Mouse (Mus musculus): Measurements from ENCODE around the gene Sema4a. TPM values are rescaled to one million over a fixed set of nuclear protein-coding genes. Genes with fewer than 3 reads are reported as not detected.
A peak's percentile ranks its signal among the peaks of the same experiment; 100 is the strongest.

Gene Sema4a
- polyA plus RNA-seq, 1 experiment from 2014 or later = 30.9 TPM

DNA sequence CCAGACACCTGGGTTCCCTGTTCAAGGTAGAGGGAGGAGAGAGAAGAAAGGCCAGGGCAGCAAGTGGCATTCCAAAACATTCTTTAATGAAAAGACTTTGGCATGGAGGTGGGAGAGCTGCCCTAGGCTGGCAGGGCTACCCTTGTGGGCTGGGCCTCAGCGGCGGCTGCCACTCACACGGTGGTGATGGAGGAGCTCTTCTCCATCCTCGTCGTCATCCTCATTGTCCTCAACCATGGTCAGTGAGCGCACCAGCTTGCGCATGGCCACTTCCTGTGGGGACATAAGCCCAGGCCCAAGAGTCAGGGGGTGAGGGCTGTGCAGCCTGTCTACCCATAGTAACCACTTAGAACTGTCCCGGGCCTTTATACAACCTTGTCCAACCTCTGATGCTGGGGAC, 22.2 kb upstream of the Sema4a start:
- peaks cover 24% of the 10 kb centered on the region for H3K36me3 ChIP-seq
- no peak overlapping the region for H3K27ac ChIP-seq
- no peaks in the 10 kb centered on the region for H3K9me3 ChIP-seq
- no peak for ATAC-seq
- peaks cover 10% of the 10 kb centered on the region; the same call in 1 of the 2 replicates for H3K27me3 ChIP-seq (replicated peaks)
- 76% methylated on average over 8 of the region's 8 CpGs for WGBS
- H3K4me1 ChIP-seq (replicated peaks) = peaks cover 12% of the 10 kb centered on the region; the same call in 1 of the 2 replicates
- no peak overlapping the region for H3K9ac ChIP-seq
- H3K4me2 ChIP-seq (replicated peaks) = no peak overlapping the region
- H3K4me3 ChIP-seq (replicated peaks) = no peak overlapping the region

GRCm38 (mm10) chr3:88482336-88482735, 21.4 kb upstream of the Sema4a start:
- Histone ChIP-seq H3K9ac (no peak overlapping the region), H3K4me3 (replicated peaks) (no peak overlapping the region), H3K4me1 (replicated peaks) (peaks cover 11% of the 10 kb centered on the region; the same call in 1 of the 2 replicates), H3K27me3 (replicated peaks) (peaks cover 8% of the 10 kb centered on the region; the same call in 1 of the 2 replicates), H3K27ac (no peak overlapping the region), H3K9me3 (no peaks in the 10 kb centered on the region), H3K36me3 (peaks cover 21% of the 10 kb centered on the region), H3K4me2 (replicated peaks) (no peak overlapping the region)
- 49% methylated on average over 18 of the region's 18 CpGs for WGBS
- no peak for ATAC-seq

- Histone ChIP-seq H3K36me3 (peaks cover 17% of the 10 kb centered on the region), H3K4me3 (replicated peaks) (no peak overlapping the region), H3K4me2 (replicated peaks) (no peak overlapping the region), H3K9ac (no peak overlapping the region), H3K27ac (no peak overlapping the region), H3K4me1 (replicated peaks) (peaks cover 11% of the 10 kb centered on the region; the same call in 1 of the 2 replicates), H3K27me3 (replicated peaks) (peaks cover 6% of the 10 kb centered on the region; the same call in 1 of the 2 replicates), H3K9me3 (no peaks in the 10 kb centered on the region)
- ATAC-seq = no peak
- 56% methylated on average over 8 of the region's 8 CpGs for WGBS
Observed at GRCm38 (mm10) chr3:88481372-88482040, 20.5 kb upstream of the Sema4a start.

DNA sequence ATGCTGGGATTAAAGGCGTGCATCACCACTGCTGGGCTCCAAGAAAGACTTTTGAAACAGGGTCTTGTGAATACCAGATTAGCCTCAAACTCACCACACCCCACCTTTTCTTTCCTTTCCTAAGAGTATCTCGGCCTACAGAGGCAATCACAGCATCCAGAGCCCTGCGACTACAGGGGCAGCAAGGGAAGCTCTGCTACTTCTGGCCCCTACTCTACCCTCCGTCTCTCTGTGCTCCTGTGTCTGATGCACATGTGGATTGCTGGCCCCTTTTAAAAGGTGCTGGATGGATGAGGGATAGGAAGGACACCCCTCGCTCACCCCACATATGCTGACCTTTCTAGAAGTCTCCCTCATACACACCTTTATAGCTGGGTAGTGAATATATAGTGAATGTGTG, 19.7 kb upstream of the Sema4a start:
- Histone ChIP-seq H3K4me1 (replicated peaks) (peaks cover 11% of the 10 kb centered on the region; the same call in 1 of the 2 replicates), H3K4me2 (replicated peaks) (no peak overlapping the region), H3K27ac (no peak overlapping the region), H3K27me3 (replicated peaks) (peaks cover 6% of the 10 kb centered on the region; the same call in 1 of the 2 replicates), H3K9me3 (no peaks in the 10 kb centered on the region), H3K36me3 (peaks cover 10% of the 10 kb centered on the region), H3K4me3 (replicated peaks) (no peak overlapping the region), H3K9ac (no peak overlapping the region)
- ATAC-seq = no peak
- WGBS = 86% methylated on average over 5 of the region's 5 CpGs

- Histone ChIP-seq H3K27ac (no peak overlapping the region), H3K27me3 (replicated peaks) (peaks cover 5% of the 10 kb centered on the region; the same call in 1 of the 2 replicates), H3K4me1 (replicated peaks) (peaks cover 8% of the 10 kb centered on the region; the same call in 1 of the 2 replicates), H3K9ac (no peak overlapping the region), H3K4me3 (replicated peaks) (no peak overlapping the region), H3K9me3 (no peaks in the 10 kb centered on the region), H3K4me2 (replicated peaks) (no peak overlapping the region), H3K36me3 (peaks cover 8% of the 10 kb centered on the region)
- 85% methylated on average over 4 of the region's 4 CpGs for WGBS
- no peak for ATAC-seq
Observed at GRCm38 (mm10) chr3:88479828-88480227, 18.8 kb upstream of the Sema4a start.

GRCm38 (mm10) chr3:88479163-88479562, 18.2 kb upstream of the Sema4a start:
- Histone ChIP-seq H3K9ac (no peak overlapping the region), H3K4me2 (replicated peaks) (no peak overlapping the region), H3K4me1 (replicated peaks) (0 out of 2 replicates have a peak, but pooled peaks cover 3% of the 10 kb centered on the region), H3K27ac (no peak overlapping the region), H3K9me3 (no peaks in the 10 kb centered on the region), H3K4me3 (replicated peaks) (no peak overlapping the region), H3K36me3 (peaks cover 5% of the 10 kb centered on the region), H3K27me3 (replicated peaks) (no peaks in the 10 kb centered on the region; the same call in 1 of the 2 replicates)
- whole genome bisulfite sequencing = 57% methylated on average over 3 of the region's 3 CpGs
- ATAC-seq = no peak

GRCm38 (mm10) chr3:88477735-88478134, 16.8 kb upstream of the Sema4a start:
- Histone ChIP-seq H3K9ac (no peak overlapping the region), H3K27ac (no peak overlapping the region), H3K9me3 (no peaks in the 10 kb centered on the region), H3K4me3 (replicated peaks) (no peak overlapping the region), H3K27me3 (replicated peaks) (no peaks in the 10 kb centered on the region; the same call in 1 of the 2 replicates), H3K36me3 (peaks cover under 1% of the 10 kb centered on the region; the same call in 1 of the 2 replicates), H3K4me2 (replicated peaks) (no peak overlapping the region), H3K4me1 (replicated peaks) (no peaks in the 10 kb centered on the region)
- peak; percentile 85 for ATAC-seq
- WGBS = 2% methylated on average over 8 of the region's 8 CpGs

GRCm38 (mm10) chr3:88476403-88476802, 15.4 kb upstream of the Sema4a start:
- Histone ChIP-seq H3K9ac (no peak overlapping the region), H3K9me3 (no peaks in the 10 kb centered on the region), H3K27me3 (replicated peaks) (no peaks in the 10 kb centered on the region), H3K36me3 (no peaks in the 10 kb centered on the region), H3K4me1 (replicated peaks) (no peaks in the 10 kb centered on the region), H3K4me2 (replicated peaks) (no peak overlapping the region), H3K27ac (no peak overlapping the region), H3K4me3 (replicated peaks) (no peak overlapping the region)
- WGBS = 68% methylated on average over 6 of the region's 6 CpGs
- no peak for ATAC-seq

DNA sequence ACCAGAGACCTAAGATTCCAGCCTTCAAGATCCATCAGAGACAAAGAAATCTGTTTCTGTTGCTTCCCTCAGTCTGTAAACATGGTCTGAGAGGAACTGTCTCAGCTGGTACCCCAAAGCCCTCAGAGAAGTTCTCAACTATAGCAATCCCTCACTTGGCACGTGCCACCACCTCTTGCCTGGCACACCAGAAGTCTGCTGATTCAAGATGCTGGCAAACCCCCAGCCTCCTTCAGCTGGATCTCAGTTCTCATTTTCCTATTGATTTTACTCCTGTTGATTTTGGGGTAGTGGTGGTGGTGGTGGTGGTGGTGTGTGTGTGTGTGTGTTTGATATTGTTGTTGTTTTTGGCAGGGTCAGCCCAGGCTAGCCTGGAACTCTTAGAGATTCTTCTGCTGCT, 12.6 kb upstream of the Sema4a start:
- H3K27me3 ChIP-seq (replicated peaks) = no peaks in the 10 kb centered on the region
- peaks cover 3% of the 10 kb centered on the region; the same call in 1 of the 2 replicates for H3K4me1 ChIP-seq (replicated peaks)
- no peak for ATAC-seq
- H3K27ac ChIP-seq = no peak overlapping the region
- no peak overlapping the region for H3K9ac ChIP-seq
- H3K4me3 ChIP-seq (replicated peaks) = no peak overlapping the region
- no peaks in the 10 kb centered on the region for H3K9me3 ChIP-seq
- WGBS = 89% methylated on average over 1 of the region's 1 CpGs
- no peaks in the 10 kb centered on the region for H3K36me3 ChIP-seq
- H3K4me2 ChIP-seq (replicated peaks) = no peak overlapping the region

DNA sequence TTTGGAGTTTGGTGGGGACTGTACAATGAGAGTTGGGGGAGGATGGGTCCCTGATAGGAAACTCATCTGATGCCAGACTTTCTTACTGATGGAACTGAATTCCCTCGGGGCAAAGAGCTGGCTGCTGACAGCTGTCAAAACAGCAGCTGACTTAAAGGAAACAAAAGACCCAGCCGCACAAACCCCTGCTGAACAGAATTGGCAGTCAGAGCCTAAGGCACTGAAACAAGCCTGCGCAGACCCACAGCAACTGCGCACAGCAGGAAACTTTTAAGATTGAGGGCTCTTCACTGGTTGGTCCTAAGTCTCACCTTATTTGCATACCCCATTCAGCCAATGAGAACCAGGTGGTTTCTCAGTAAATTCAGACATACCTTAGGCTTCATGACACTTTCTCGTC, 12.0 kb upstream of the Sema4a start:
- Histone ChIP-seq H3K4me3 (replicated peaks) (no peak overlapping the region), H3K4me1 (replicated peaks) (peaks cover 3% of the 10 kb centered on the region; the same call in 1 of the 2 replicates), H3K9me3 (no peaks in the 10 kb centered on the region), H3K4me2 (replicated peaks) (no peak overlapping the region), H3K36me3 (no peaks in the 10 kb centered on the region), H3K27me3 (replicated peaks) (no peaks in the 10 kb centered on the region), H3K27ac (no peak overlapping the region), H3K9ac (no peak overlapping the region)
- 45% methylated on average over 5 of the region's 5 CpGs for WGBS
- ATAC-seq = no peak

DNA sequence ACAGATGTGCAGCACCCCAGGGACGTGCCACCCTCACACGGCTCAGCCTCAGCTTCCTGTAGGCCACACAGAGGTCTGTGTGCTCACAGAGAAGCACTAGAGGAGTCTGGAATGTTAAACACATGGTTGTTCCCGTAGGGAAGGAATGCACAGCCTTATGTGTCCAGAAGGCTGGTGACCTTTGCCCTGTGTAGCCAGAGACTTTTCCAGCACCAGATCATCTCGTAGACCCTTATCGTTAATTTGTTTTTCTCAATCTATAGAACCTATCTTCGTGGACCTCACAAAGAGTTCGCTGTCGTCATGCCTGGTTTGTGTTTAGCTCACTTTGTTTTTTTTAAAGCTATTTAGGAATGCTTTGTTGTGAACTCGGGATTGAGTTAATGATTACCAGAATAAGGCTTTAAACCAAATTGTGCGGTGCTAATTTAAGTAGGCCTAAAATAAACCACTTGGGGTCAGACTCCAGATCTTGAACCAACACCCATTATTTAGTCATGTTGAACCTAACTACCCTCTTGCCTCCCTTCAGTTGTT, 10.0 kb upstream of the Sema4a start:
- Histone ChIP-seq H3K4me1 (replicated peaks) (peaks cover 5% of the 10 kb centered on the region; the same call in 1 of the 2 replicates), H3K27ac (no peak overlapping the region), H3K9ac (no peak overlapping the region), H3K4me3 (replicated peaks) (no peak overlapping the region), H3K9me3 (no peaks in the 10 kb centered on the region), H3K4me2 (replicated peaks) (no peak overlapping the region), H3K27me3 (replicated peaks) (no peaks in the 10 kb centered on the region), H3K36me3 (no peaks in the 10 kb centered on the region)
- peak; percentile 81 for ATAC-seq
- 26% methylated on average over 10 of the region's 10 CpGs for WGBS

GRCm38 (mm10) chr3:88469466-88469865, 8.5 kb upstream of the Sema4a start:
- 84% methylated on average over 2 of the region's 2 CpGs for WGBS
- ATAC-seq = no peak
- no peaks in the 10 kb centered on the region for H3K9me3 ChIP-seq
- H3K4me1 ChIP-seq (replicated peaks) = peaks cover 5% of the 10 kb centered on the region; the same call in 1 of the 2 replicates
- no peaks in the 10 kb centered on the region for H3K27me3 ChIP-seq (replicated peaks)
- no peak overlapping the region for H3K9ac ChIP-seq
- H3K27ac ChIP-seq = no peak overlapping the region
- H3K4me3 ChIP-seq (replicated peaks) = no peak overlapping the region
- no peak overlapping the region for H3K4me2 ChIP-seq (replicated peaks)
- no peaks in the 10 kb centered on the region for H3K36me3 ChIP-seq

Measured in intestine, embryonic 15.5 days (tissue).